Mouse (Mus musculus) fibroblast of lung, adult 2 months (primary cell): ENCODE data around the gene Ly9.

ENCODE experiments used
- DNase-seq: peaks from one replicate; pipeline ENCODE4 v3.0.0-alpha.2; 2011; ENCODE audit warnings: low read depth

The Ly9 gene

GRCm38 (mm10) chr1:171607176-171607575, at the start of gene Ly9:
Gene Ly9 (minus strand): TSS chr1:171607410.
- no peak for DNase-seq

GRCm38 (mm10) chr1:171652734-171653133, 45.5 kb upstream of the Ly9 start, which contains the start of gene Slamf7:
Gene Slamf7 (minus strand): TSS chr1:171653035.
- no peak for DNase-seq

- no peak for DNase-seq
These were observed 41.6 kb upstream of the Ly9 start for GRCm38 (mm10) chr1:171648840-171649239.

- no peak for DNase-seq
These were observed 40.5 kb upstream of the Ly9 start for GRCm38 (mm10) chr1:171647716-171648115.

GRCm38 (mm10) chr1:171646429-171646940, 39.3 kb upstream of the Ly9 start:
- no peak for DNase-seq

- no peak for DNase-seq
These were observed 36.4 kb upstream of the Ly9 start for GRCm38 (mm10) chr1:171643612-171644011.

- DNase-seq: no peak
These were observed 33.6 kb upstream of the Ly9 start for GRCm38 (mm10) chr1:171640796-171641195.

- DNase-seq: no peak
These were observed 31.5 kb upstream of the Ly9 start for GRCm38 (mm10) chr1:171638686-171639085.

- DNase-seq: no peak
These were observed 29.9 kb upstream of the Ly9 start for GRCm38 (mm10) chr1:171637101-171637500.

GRCm38 (mm10) chr1:171635696-171636095, 28.5 kb upstream of the Ly9 start:
- DNase-seq: no peak

GRCm38 (mm10) chr1:171631447-171631846, 24.2 kb upstream of the Ly9 start:
- DNase-seq: peak; percentile 4

GRCm38 (mm10) chr1:171630912-171631311, 23.7 kb upstream of the Ly9 start:
- DNase-seq: no peak

GRCm38 (mm10) chr1:171630041-171630440, 22.8 kb upstream of the Ly9 start:
- DNase-seq: no peak

- no peak for DNase-seq
These were observed 22.0 kb upstream of the Ly9 start for GRCm38 (mm10) chr1:171629168-171629567.

- no peak for DNase-seq
These were observed 20.6 kb upstream of the Ly9 start for GRCm38 (mm10) chr1:171627801-171628200.

GRCm38 (mm10) chr1:171620091-171620490, 12.9 kb upstream of the Ly9 start:
- DNase-seq: no peak

GRCm38 (mm10) chr1:171619645-171620044, 12.4 kb upstream of the Ly9 start:
- DNase-seq: no peak

GRCm38 (mm10) chr1:171619001-171619400, 11.8 kb upstream of the Ly9 start:
- no peak for DNase-seq

- no peak for DNase-seq
These were observed 9.8 kb upstream of the Ly9 start for GRCm38 (mm10) chr1:171616881-171617515.

- no peak for DNase-seq
These were observed 6.8 kb upstream of the Ly9 start for GRCm38 (mm10) chr1:171613962-171614361.

- no peak for DNase-seq
These were observed 3.6 kb upstream of the Ly9 start for GRCm38 (mm10) chr1:171610781-171611180.

- DNase-seq: no peak
These were observed 2.8 kb upstream of the Ly9 start for GRCm38 (mm10) chr1:171610026-171610425.

- DNase-seq: no peak
These were observed 554 bp downstream of the Ly9 start for GRCm38 (mm10) chr1:171606656-171607055.

GRCm38 (mm10) chr1:171604686-171605085, 2.5 kb downstream of the Ly9 start:
- DNase-seq: no peak
